Mouse (Mus musculus): ENCODE measurements at regions not wholly inside any gene's neighbourhood (a gene's known extent, or its start where the extent isn't known, plus 50 kb on each side); places are given as distances from the start of the nearest gene placed in this dataset.

- Histone ChIP-seq H3K4me1 (replicated peaks) (peaks cover 6% of the 10 kb centered on the region; the same call in 1 of the 2 replicates), H3K27me3 (replicated peaks) (no peaks in the 10 kb centered on the region), H3K27ac (ENCODE audit: poor library complexity, severe bottlenecking) (no peak overlapping the region), H3K4me2 (no peak overlapping the region), H3K9me3 (replicated peaks) (no peaks in the 10 kb centered on the region), H3K9ac (no peak overlapping the region), H3K36me3 (no peaks in the 10 kb centered on the region), H3K4me3 (no peak overlapping the region)
- ATAC-seq (ENCODE audit: insufficient number of reproducible peaks, low FRiP score), result no peak
- 67% methylated on average over 1 of the region's 1 CpGs for WGBS
Measured at GRCm38 (mm10) chr9:33533101-33533810, 897.2 kb downstream of the Ets1 start.

GRCm38 (mm10) chr9:33543301-33543700, 907.3 kb downstream of the Ets1 start:
- Histone ChIP-seq H3K27ac (ENCODE audit: poor library complexity, severe bottlenecking) (no peak overlapping the region), H3K27me3 (replicated peaks) (no peaks in the 10 kb centered on the region), H3K4me3 (no peak overlapping the region), H3K4me2 (no peak overlapping the region), H3K36me3 (no peaks in the 10 kb centered on the region), H3K9me3 (replicated peaks) (no peaks in the 10 kb centered on the region), H3K9ac (no peak overlapping the region), H3K4me1 (replicated peaks) (no peaks in the 10 kb centered on the region)
- WGBS, result 48% methylated on average over 5 of the region's 5 CpGs
- ATAC-seq (ENCODE audit: insufficient number of reproducible peaks, low FRiP score), result no peak

- H3K27ac ChIP-seq (ENCODE audit: poor library complexity, severe bottlenecking), result no peak overlapping the region
- no peaks in the 10 kb centered on the region for H3K36me3 ChIP-seq
- 69% methylated on average over 4 of the region's 4 CpGs for WGBS
- no peak for ATAC-seq (ENCODE audit: insufficient number of reproducible peaks, low FRiP score)
- H3K9me3 ChIP-seq (replicated peaks), result no peaks in the 10 kb centered on the region
- no peaks in the 10 kb centered on the region for H3K4me1 ChIP-seq (replicated peaks)
- H3K9ac ChIP-seq, result no peak overlapping the region
- H3K27me3 ChIP-seq (replicated peaks), result no peaks in the 10 kb centered on the region
- no peak overlapping the region for H3K4me3 ChIP-seq
- H3K4me2 ChIP-seq, result no peak overlapping the region
Measured at GRCm38 (mm10) chr9:33546126-33546737, 910.2 kb downstream of the Ets1 start.

GRCm38 (mm10) chr9:33549395-33549794, 913.4 kb downstream of the Ets1 start:
- 84% methylated on average over 5 of the region's 5 CpGs for WGBS
- Histone ChIP-seq H3K4me1 (replicated peaks) (no peaks in the 10 kb centered on the region), H3K9ac (no peak overlapping the region), H3K4me2 (no peak overlapping the region), H3K27me3 (replicated peaks) (no peaks in the 10 kb centered on the region), H3K9me3 (replicated peaks) (no peaks in the 10 kb centered on the region), H3K36me3 (no peaks in the 10 kb centered on the region), H3K27ac (ENCODE audit: poor library complexity, severe bottlenecking) (no peak overlapping the region), H3K4me3 (no peak overlapping the region)
- ATAC-seq (ENCODE audit: insufficient number of reproducible peaks, low FRiP score), result no peak

GRCm38 (mm10) chr9:33571990-33572389, 913.7 kb upstream of the Kirrel3 start:
- ATAC-seq (ENCODE audit: insufficient number of reproducible peaks, low FRiP score), result no peak
- no peaks in the 10 kb centered on the region for H3K27me3 ChIP-seq (replicated peaks)
- no peaks in the 10 kb centered on the region for H3K36me3 ChIP-seq
- no peaks in the 10 kb centered on the region for H3K4me1 ChIP-seq (replicated peaks)
- H3K4me2 ChIP-seq, result no peak overlapping the region
- WGBS, result 63% methylated on average over 2 of the region's 2 CpGs
- H3K9ac ChIP-seq, result no peak overlapping the region
- no peak overlapping the region for H3K4me3 ChIP-seq
- no peak overlapping the region for H3K27ac ChIP-seq (ENCODE audit: poor library complexity, severe bottlenecking)
- H3K9me3 ChIP-seq (replicated peaks), result no peaks in the 10 kb centered on the region

GRCm38 (mm10) chr9:33611511-33611910, 874.2 kb upstream of the Kirrel3 start:
- 59% methylated on average over 1 of the region's 1 CpGs for WGBS
- no peak for ATAC-seq (ENCODE audit: insufficient number of reproducible peaks, low FRiP score)
- H3K4me3 ChIP-seq, result no peak overlapping the region

GRCm38 (mm10) chr9:33624378-33624777, 861.3 kb upstream of the Kirrel3 start:
- Histone ChIP-seq H3K27me3 (replicated peaks) (no peaks in the 10 kb centered on the region), H3K4me3 (no peak overlapping the region), H3K4me2 (no peak overlapping the region), H3K9me3 (replicated peaks) (no peaks in the 10 kb centered on the region), H3K9ac (no peak overlapping the region), H3K4me1 (replicated peaks) (no peaks in the 10 kb centered on the region), H3K36me3 (no peaks in the 10 kb centered on the region), H3K27ac (ENCODE audit: poor library complexity, severe bottlenecking) (no peak overlapping the region)
- WGBS, result 66% methylated on average over 1 of the region's 1 CpGs
- ATAC-seq (ENCODE audit: insufficient number of reproducible peaks, low FRiP score), result no peak

More at GRCm38 (mm10) chr9:33611511-33611910, 874.2 kb upstream of the Kirrel3 start:
- Histone ChIP-seq H3K4me1 (replicated peaks) (no peaks in the 10 kb centered on the region), H3K27me3 (replicated peaks) (no peaks in the 10 kb centered on the region), H3K36me3 (no peaks in the 10 kb centered on the region), H3K9ac (no peak overlapping the region), H3K4me2 (no peak overlapping the region), H3K27ac (ENCODE audit: poor library complexity, severe bottlenecking) (no peak overlapping the region), H3K9me3 (replicated peaks) (no peaks in the 10 kb centered on the region)

- H3K4me3 ChIP-seq, result no peak overlapping the region
- no peak overlapping the region for H3K27ac ChIP-seq (ENCODE audit: poor library complexity, severe bottlenecking)
- no peak for ATAC-seq (ENCODE audit: insufficient number of reproducible peaks, low FRiP score)
- no peaks in the 10 kb centered on the region for H3K36me3 ChIP-seq
- H3K9me3 ChIP-seq (replicated peaks), result no peaks in the 10 kb centered on the region
- 68% methylated on average over 6 of the region's 6 CpGs for WGBS
- no peaks in the 10 kb centered on the region for H3K4me1 ChIP-seq (replicated peaks)
- no peak overlapping the region for H3K9ac ChIP-seq
- no peaks in the 10 kb centered on the region for H3K27me3 ChIP-seq (replicated peaks)
- H3K4me2 ChIP-seq, result no peak overlapping the region
Measured at GRCm38 (mm10) chr9:33629731-33630473, 855.8 kb upstream of the Kirrel3 start.

GRCm38 (mm10) chr9:33662978-33663377, 822.7 kb upstream of the Kirrel3 start:
- no peak overlapping the region for H3K4me3 ChIP-seq
- no peaks in the 10 kb centered on the region for H3K27me3 ChIP-seq (replicated peaks)
- ATAC-seq (ENCODE audit: insufficient number of reproducible peaks, low FRiP score), result no peak
- no peak overlapping the region for H3K9ac ChIP-seq
- no peaks in the 10 kb centered on the region for H3K4me1 ChIP-seq (replicated peaks)
- H3K36me3 ChIP-seq, result no peaks in the 10 kb centered on the region
- no peaks in the 10 kb centered on the region for H3K9me3 ChIP-seq (replicated peaks)
- 82% methylated on average over 5 of the region's 5 CpGs for WGBS
- H3K4me2 ChIP-seq, result no peak overlapping the region
- H3K27ac ChIP-seq (ENCODE audit: poor library complexity, severe bottlenecking), result no peak overlapping the region

GRCm38 (mm10) chr9:33681129-33681528, 804.6 kb upstream of the Kirrel3 start:
- Histone ChIP-seq H3K9me3 (replicated peaks) (no peaks in the 10 kb centered on the region), H3K36me3 (no peaks in the 10 kb centered on the region), H3K4me2 (no peak overlapping the region), H3K27me3 (replicated peaks) (no peaks in the 10 kb centered on the region), H3K4me3 (no peak overlapping the region), H3K9ac (no peak overlapping the region), H3K27ac (ENCODE audit: poor library complexity, severe bottlenecking) (no peak overlapping the region), H3K4me1 (replicated peaks) (no peaks in the 10 kb centered on the region)
- WGBS, result 48% methylated on average over 1 of the region's 1 CpGs
- ATAC-seq (ENCODE audit: insufficient number of reproducible peaks, low FRiP score), result no peak

- no peak overlapping the region for H3K4me3 ChIP-seq
- no peaks in the 10 kb centered on the region for H3K4me1 ChIP-seq (replicated peaks)
- no peaks in the 10 kb centered on the region for H3K36me3 ChIP-seq
- no peaks in the 10 kb centered on the region for H3K9me3 ChIP-seq (replicated peaks)
- ATAC-seq (ENCODE audit: insufficient number of reproducible peaks, low FRiP score), result no peak
- H3K9ac ChIP-seq, result no peak overlapping the region
- WGBS, result 75% methylated on average over 4 of the region's 4 CpGs
- H3K4me2 ChIP-seq, result no peak overlapping the region
- H3K27me3 ChIP-seq (replicated peaks), result no peaks in the 10 kb centered on the region
- no peak overlapping the region for H3K27ac ChIP-seq (ENCODE audit: poor library complexity, severe bottlenecking)
Measured at GRCm38 (mm10) chr9:33691731-33692130, 794.0 kb upstream of the Kirrel3 start.

Data from heart, embryonic 12.5 days (tissue).